Mouse (Mus musculus): ENCODE data around the gene Tmem151b.

Gene Tmem151b

GRCm38 (mm10) chr17:45545278-45545961 lies 4.1 kb downstream of the Tmem151b start:
- no peak for DNase-seq (ENCODE audit: extremely low read depth, low read depth)

GRCm38 (mm10) chr17:45544873-45545277 lies 4.6 kb downstream of the Tmem151b start:
- no peak for DNase-seq (ENCODE audit: extremely low read depth, low read depth)

GRCm38 (mm10) chr17:45544001-45544872 lies 5.2 kb downstream of the Tmem151b start:
- no peak for DNase-seq (ENCODE audit: extremely low read depth, low read depth)

GRCm38 (mm10) chr17:45543115-45543514 lies 6.4 kb downstream of the Tmem151b start:
- DNase-seq (ENCODE audit: extremely low read depth, low read depth) = no peak

- no peak for DNase-seq (ENCODE audit: extremely low read depth, low read depth)
These were observed 6.8 kb downstream of the Tmem151b start for GRCm38 (mm10) chr17:45542705-45543104.

- DNase-seq (ENCODE audit: extremely low read depth, low read depth) = no peak
These were observed 7.3 kb downstream of the Tmem151b start for GRCm38 (mm10) chr17:45542129-45542528.

GRCm38 (mm10) chr17:45539664-45540063 lies 9.8 kb downstream of the Tmem151b start:
- DNase-seq (ENCODE audit: extremely low read depth, low read depth) = no peak

- no peak for DNase-seq (ENCODE audit: extremely low read depth, low read depth)
These were observed 11.1 kb downstream of the Tmem151b start for GRCm38 (mm10) chr17:45538394-45538793.

- no peak for DNase-seq (ENCODE audit: extremely low read depth, low read depth)
These were observed 13.2 kb downstream of the Tmem151b start for GRCm38 (mm10) chr17:45536264-45536663.

- DNase-seq (ENCODE audit: extremely low read depth, low read depth) = no peak
These were observed 16.6 kb downstream of the Tmem151b start for GRCm38 (mm10) chr17:45532896-45533295.

- no peak for DNase-seq (ENCODE audit: extremely low read depth, low read depth)
These were observed 19.1 kb downstream of the Tmem151b start for GRCm38 (mm10) chr17:45530346-45530782.

GRCm38 (mm10) chr17:45526571-45526970 lies 22.9 kb downstream of the Tmem151b start:
- DNase-seq (ENCODE audit: extremely low read depth, low read depth) = no peak

- DNase-seq (ENCODE audit: extremely low read depth, low read depth) = no peak
These were observed 24.5 kb downstream of the Tmem151b start for GRCm38 (mm10) chr17:45524961-45525360.

- no peak for DNase-seq (ENCODE audit: extremely low read depth, low read depth)
These were observed 26.2 kb downstream of the Tmem151b start, which contains the start of gene Tcte1 for GRCm38 (mm10) chr17:45523263-45523662. TSS of gene Tcte1 (plus strand) at chr17:45523434.

GRCm38 (mm10) chr17:45520136-45520535 lies 29.3 kb downstream of the Tmem151b start:
- no peak for DNase-seq (ENCODE audit: extremely low read depth, low read depth)

- DNase-seq (ENCODE audit: extremely low read depth, low read depth) = no peak
These were observed 30.6 kb downstream of the Tmem151b start for GRCm38 (mm10) chr17:45518766-45519475.

GRCm38 (mm10) chr17:45517549-45518215 lies 31.8 kb downstream of the Tmem151b start:
- DNase-seq (ENCODE audit: extremely low read depth, low read depth) = peak; percentile 77

- DNase-seq (ENCODE audit: extremely low read depth, low read depth) = no peak
These were observed 32.3 kb downstream of the Tmem151b start for GRCm38 (mm10) chr17:45517135-45517534.

- DNase-seq (ENCODE audit: extremely low read depth, low read depth) = peak; percentile 74
These were observed 33.0 kb downstream of the Tmem151b start for GRCm38 (mm10) chr17:45516488-45516887.

GRCm38 (mm10) chr17:45515806-45516205 lies 33.7 kb downstream of the Tmem151b start:
- no peak for DNase-seq (ENCODE audit: extremely low read depth, low read depth)

GRCm38 (mm10) chr17:45515204-45515726 lies 34.2 kb downstream of the Tmem151b start:
- DNase-seq (ENCODE audit: extremely low read depth, low read depth) = peak; percentile 70
